Mouse (Mus musculus) kidney, adult 2 months (tissue): ENCODE results near the gene Dthd1. TPM values are rescaled to one million over a fixed set of nuclear protein-coding genes. Genes with fewer than 3 reads are reported as not detected.

ENCODE experiments used
- DNase-seq: peaks from one replicate; pipeline ENCODE4 v3.0.0; 2021
- H3K27ac ChIP-seq: fragments of 200-500 bp; 2 replicates; pipeline ENCODE4 v1.5.1; 2012; ENCODE audit warnings: low read depth, low read length, control low read depth, inconsistent platforms; ENCODE audit not compliant: insufficient read depth
- H3K27me3 ChIP-seq: fragments of 200-500 bp; replicated peaks from 2 replicates; pipeline ENCODE4 v1.6.1; 2012; ENCODE audit warnings: mild to moderate bottlenecking, moderate library complexity, low read length, inconsistent platforms; ENCODE audit not compliant: control insufficient read depth, insufficient read depth
- H3K36me3 ChIP-seq: fragments of 200-500 bp; 2 replicates; pipeline ENCODE4 v1.6.1; 2012; ENCODE audit warnings: mild to moderate bottlenecking, moderate library complexity, low read length, inconsistent platforms; ENCODE audit not compliant: control insufficient read depth, insufficient read depth
- H3K4me1 ChIP-seq: fragments of 200-500 bp; 2 replicates; pipeline ENCODE4 v1.6.1; 2011; ENCODE audit warnings: low read length; ENCODE audit not compliant: control insufficient read depth, insufficient read depth
- H3K4me3 ChIP-seq: fragments of 200-500 bp; 2 replicates; pipeline ENCODE4 v1.5.1; 2011; ENCODE audit warnings: mild to moderate bottlenecking, low read depth, low read length, control low read depth; ENCODE audit not compliant: insufficient read depth
- CTCF ChIP-seq: fragments of 200-500 bp; conservative IDR thresholded peaks from 2 replicates; pipeline ENCODE4 v1.5.1; 2011; ENCODE audit warnings: low read depth, mild to moderate bottlenecking, control low read depth, low read length, moderate library complexity, mixed read lengths; ENCODE audit not compliant: insufficient read depth, insufficient read length
- POLR2A ChIP-seq: fragments of 200-500 bp; IDR thresholded peaks from one replicate; pipeline ENCODE4 v1.6.1; 2011; ENCODE audit warnings: low read depth, low read length, control low read depth
- WGBS: fragments of 180-500 bp; shearing (Covaris S2); methylation state at CpG from one replicate; pipeline ENCODE4 v1.1.7; 2018; 5-methylcytosine and 5-hydroxymethylcytosine counted together
- polyA plus RNA-seq: library from polyadenylated mRNA; depleted of rRNA; stranded (reverse); fragments of >200 nt; gene quantifications from 2 replicates; pipeline ENCODE4 v1.2.3, GENCODE M21; 2012; rRNA removed

Gene Dthd1
- polyA plus RNA-seq, 1 experiment = not detected

DNA sequence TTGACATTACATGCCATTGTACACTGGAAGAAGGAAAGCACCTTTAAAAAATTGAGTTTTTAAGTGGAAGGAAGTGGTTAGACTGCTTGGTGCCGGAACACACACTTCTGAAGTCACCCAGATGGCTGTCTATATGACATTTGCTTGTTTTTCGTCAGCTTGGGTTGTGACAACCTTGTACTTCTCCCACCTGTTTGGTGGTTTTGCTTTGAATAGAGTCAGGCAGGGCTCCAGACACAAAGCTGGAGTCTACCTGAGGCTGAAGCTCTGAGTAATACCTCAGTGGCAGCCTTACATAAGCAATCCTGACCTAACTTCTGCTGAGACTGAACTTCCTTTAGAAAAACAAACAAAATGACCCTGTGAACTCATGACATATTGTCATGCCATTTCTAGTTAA is 44.7 kb downstream of the Dthd1 start:
- TF ChIP-seq CTCF = no peak
- TF ChIP-seq POLR2A = no peak
- no peak overlapping the region for H3K4me3 ChIP-seq
- no peaks in the 10 kb centered on the region for H3K36me3 ChIP-seq
- no peak for DNase-seq
- H3K4me1 ChIP-seq = no peaks in the 10 kb centered on the region
- WGBS = 67% methylated on average over 2 of the region's 2 CpGs
- H3K27ac ChIP-seq = no peak overlapping the region
- no peaks in the 10 kb centered on the region for H3K27me3 ChIP-seq

DNA sequence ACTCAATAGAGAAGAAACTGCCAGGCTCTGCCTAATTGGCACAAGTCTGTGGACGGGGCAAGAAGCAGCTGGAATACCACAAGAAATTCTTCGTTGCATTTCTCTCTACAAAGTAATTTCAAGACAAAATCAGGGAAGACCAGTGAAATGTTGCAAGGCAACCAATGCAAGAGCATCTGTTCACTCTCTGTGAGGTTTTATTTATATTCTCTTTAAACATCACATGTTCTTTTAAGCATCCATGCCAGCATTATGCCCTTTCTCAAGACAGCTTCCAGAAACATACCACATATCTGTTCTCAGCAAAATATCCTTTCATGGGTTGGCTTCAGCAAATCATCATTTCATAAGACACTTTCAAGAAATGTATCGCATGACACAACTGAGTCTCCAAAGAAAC is 50.7 kb downstream of the Dthd1 start:
- DNase-seq = no peak
- 94% methylated on average over 3 of the region's 3 CpGs for WGBS
- TF ChIP-seq POLR2A (no peak), CTCF (no peak)

DNA sequence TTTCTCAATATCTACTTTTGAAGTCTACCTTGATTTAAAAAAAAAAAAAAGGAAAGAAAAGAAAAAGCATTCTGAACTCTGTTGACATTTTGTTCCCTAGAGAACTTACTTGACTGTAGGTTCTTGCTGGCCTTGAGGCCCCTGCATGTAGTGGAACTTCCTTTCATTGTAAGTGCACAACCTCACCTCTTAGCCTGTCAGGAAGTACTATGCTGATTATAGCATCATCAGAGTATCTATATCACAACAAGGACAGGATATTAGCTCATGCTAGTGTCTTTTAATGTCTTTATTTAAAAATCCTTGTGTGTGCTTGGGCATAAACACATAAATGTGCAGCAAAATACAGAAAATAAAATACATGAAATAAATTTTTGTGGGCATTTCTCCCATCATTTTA is 53.4 kb downstream of the Dthd1 start:
- no peak for DNase-seq
- Histone ChIP-seq H3K4me3 (no peak overlapping the region), H3K27me3 (no peaks in the 10 kb centered on the region), H3K4me1 (no peaks in the 10 kb centered on the region), H3K36me3 (no peaks in the 10 kb centered on the region), H3K27ac (no peak overlapping the region)
- TF ChIP-seq CTCF (no peak), POLR2A (no peak)

More for the DNA sequence above, 50.7 kb downstream of the Dthd1 start:
- no peak overlapping the region for H3K4me3 ChIP-seq
- no peaks in the 10 kb centered on the region for H3K27me3 ChIP-seq
- no peak overlapping the region for H3K27ac ChIP-seq
- no peaks in the 10 kb centered on the region for H3K36me3 ChIP-seq
- H3K4me1 ChIP-seq = no peaks in the 10 kb centered on the region

DNA sequence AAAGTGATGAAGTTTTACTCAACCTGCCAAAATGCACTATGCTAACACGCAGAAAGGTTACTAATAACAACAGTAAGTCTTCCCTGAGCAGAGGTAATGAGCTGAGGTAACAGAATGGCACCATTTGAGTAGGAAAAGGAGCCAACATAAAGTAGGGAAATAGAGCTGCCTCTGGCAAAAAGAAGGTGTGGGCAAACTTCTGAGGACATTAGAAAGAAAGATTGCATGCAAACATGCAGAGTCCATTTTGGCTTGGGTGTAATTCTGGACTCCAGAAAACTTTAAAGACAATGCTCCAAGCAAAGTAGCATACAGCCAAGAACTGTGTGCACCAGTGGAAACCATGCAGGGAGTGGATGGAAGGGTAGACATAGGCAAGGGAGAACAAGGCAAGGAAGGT is 65.9 kb downstream of the Dthd1 start:
- no peaks in the 10 kb centered on the region for H3K27me3 ChIP-seq
- H3K27ac ChIP-seq = no peak overlapping the region
- TF ChIP-seq CTCF (no peak), POLR2A (no peak)
- no peaks in the 10 kb centered on the region for H3K4me1 ChIP-seq
- DNase-seq = no peak
- no peaks in the 10 kb centered on the region for H3K36me3 ChIP-seq
- WGBS = 59% methylated on average over 1 of the region's 1 CpGs
- H3K4me3 ChIP-seq = no peak overlapping the region

DNA sequence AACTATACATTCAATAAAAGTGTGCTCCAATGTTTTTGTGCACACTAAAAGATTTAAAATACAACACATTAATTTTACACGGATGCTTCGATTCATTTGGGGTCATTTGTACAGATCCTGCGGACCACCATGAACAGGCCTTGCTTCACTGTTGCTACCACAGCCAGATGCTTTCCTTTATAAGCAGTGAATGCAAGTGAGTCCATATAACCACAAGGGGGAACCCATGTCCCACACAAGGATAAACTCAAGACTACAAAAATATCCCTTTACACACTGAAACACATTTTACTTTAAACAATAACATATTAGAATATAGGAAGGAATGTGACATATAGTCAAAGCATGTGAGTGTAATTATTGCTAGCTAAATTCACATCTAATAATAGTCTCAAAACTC is 81.7 kb downstream of the Dthd1 start:
- no peaks in the 10 kb centered on the region for H3K27me3 ChIP-seq
- no peak overlapping the region for H3K27ac ChIP-seq
- no peaks in the 10 kb centered on the region for H3K36me3 ChIP-seq
- WGBS = 58% methylated on average over 3 of the region's 3 CpGs
- TF ChIP-seq POLR2A = no peak
- 0 out of 2 replicates have a peak, but pooled peaks have one; percentile 18 for TF ChIP-seq CTCF
- no peak overlapping the region for H3K4me3 ChIP-seq
- peak; percentile 9 for DNase-seq
- H3K4me1 ChIP-seq = no peaks in the 10 kb centered on the region

DNA sequence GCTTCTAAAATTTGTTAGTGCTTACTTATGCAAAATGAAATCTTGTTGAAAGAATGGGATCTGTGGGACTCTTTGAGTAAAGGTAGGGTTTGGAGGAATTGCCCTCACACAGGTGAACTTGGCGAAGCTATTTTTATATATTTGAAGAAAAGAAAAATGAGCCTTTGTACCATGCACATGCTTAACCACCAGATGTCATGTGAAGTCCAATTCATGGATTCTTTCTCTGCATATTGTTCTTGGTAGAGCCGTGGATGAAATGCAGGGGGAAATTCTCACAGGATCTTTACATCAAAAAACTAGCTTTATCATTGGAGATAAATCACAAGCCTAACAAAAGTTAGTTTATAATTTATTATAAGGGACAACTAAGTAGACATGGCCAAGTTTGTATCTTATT is 93.3 kb downstream of the Dthd1 start:
- DNase-seq = no peak
- WGBS = 82% methylated on average over 2 of the region's 2 CpGs
- Histone ChIP-seq H3K36me3 (no peaks in the 10 kb centered on the region), H3K27ac (no peak overlapping the region), H3K4me3 (no peak overlapping the region), H3K4me1 (no peaks in the 10 kb centered on the region), H3K27me3 (no peaks in the 10 kb centered on the region)
- TF ChIP-seq CTCF = no peak
- no peak for TF ChIP-seq POLR2A

DNA sequence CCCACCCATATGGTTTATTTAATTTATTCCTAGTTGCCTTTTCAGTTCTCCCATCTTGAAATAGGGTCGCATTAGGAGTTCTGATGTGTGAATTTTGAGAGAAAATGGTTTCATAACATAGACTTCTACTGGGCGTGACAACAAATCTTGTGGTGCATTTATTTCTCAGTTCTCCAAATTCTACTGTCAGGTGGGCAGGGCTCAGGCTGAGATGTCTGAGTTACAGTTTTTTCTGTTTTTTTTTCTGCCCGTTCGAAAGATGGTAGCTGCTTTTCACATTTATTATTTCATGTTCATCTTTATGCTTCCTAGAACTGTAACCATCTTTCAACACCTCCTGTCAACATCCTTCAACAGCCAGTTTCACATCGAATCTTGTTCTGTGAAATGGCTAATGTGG is 95.5 kb downstream of the Dthd1 start:
- H3K27ac ChIP-seq = no peak overlapping the region
- no peaks in the 10 kb centered on the region for H3K4me1 ChIP-seq
- DNase-seq = no peak
- no peak overlapping the region for H3K4me3 ChIP-seq
- no peaks in the 10 kb centered on the region for H3K36me3 ChIP-seq
- H3K27me3 ChIP-seq = no peaks in the 10 kb centered on the region
- TF ChIP-seq POLR2A (no peak), CTCF (no peak)
- 88% methylated on average over 5 of the region's 5 CpGs for WGBS

DNA sequence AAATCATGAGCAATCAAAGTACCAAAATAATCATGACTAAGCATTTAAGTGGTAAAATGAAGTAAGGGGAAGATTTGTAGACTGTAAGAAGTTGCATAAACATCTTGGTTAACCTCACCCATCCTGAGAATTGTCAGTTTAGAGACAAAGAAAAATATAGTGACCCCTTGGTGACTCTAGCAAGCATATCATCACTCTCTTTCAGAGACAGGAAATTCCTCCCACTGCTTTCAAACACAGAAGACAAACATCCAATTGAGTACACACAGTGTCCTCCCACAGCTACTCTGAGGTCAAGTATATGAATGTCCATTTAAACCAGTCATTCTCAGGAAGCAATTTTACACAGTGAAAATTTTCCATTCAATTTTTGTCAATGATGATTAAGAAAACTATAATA is 111.0 kb downstream of the Dthd1 start:
- Histone ChIP-seq H3K4me3 (no peak overlapping the region), H3K36me3 (no peaks in the 10 kb centered on the region), H3K27me3 (no peaks in the 10 kb centered on the region), H3K27ac (no peak overlapping the region), H3K4me1 (no peaks in the 10 kb centered on the region)
- TF ChIP-seq CTCF = no peak
- TF ChIP-seq POLR2A = no peak
- DNase-seq = peak; percentile 7

Other genes with a start within 250 kb of the Dthd1 start
- 5.0 and 6.6 TPM in 2 replicates for gene Arap2, start 47.7 kb upstream of the Dthd1 start, polyA plus RNA-seq